Mouse (Mus musculus) ES-Bruce4 (cell line): Measurements from ENCODE around the gene Ifnk. TPM values are rescaled to one million over a fixed set of nuclear protein-coding genes. Genes with fewer than 3 reads are reported as not detected.

ENCODE experiments used
- H3K27ac ChIP-seq: 2 replicates; pipeline ENCODE4 v1.5.1; 2012; ENCODE audit warnings: low read length, inconsistent platforms; ENCODE audit not compliant: insufficient read depth
- H3K27me3 ChIP-seq: 2 replicates; pipeline ENCODE4 v1.6.1; 2012; ENCODE audit warnings: mild to moderate bottlenecking, low read length, inconsistent platforms; ENCODE audit not compliant: control insufficient read depth, poor library complexity, insufficient read depth, severe bottlenecking
- H3K36me3 ChIP-seq: 2 replicates; pipeline ENCODE4 v1.6.1; 2012; ENCODE audit warnings: inconsistent platforms, mild to moderate bottlenecking, low read length, moderate library complexity; ENCODE audit not compliant: control insufficient read depth, poor library complexity, insufficient read depth, severe bottlenecking
- H3K4me1 ChIP-seq: one replicate; pipeline ENCODE4 v1.8.1; 2011; ENCODE audit warnings: low read length; ENCODE audit not compliant: control insufficient read depth, insufficient read depth
- H3K4me3 ChIP-seq: 2 replicates; pipeline ENCODE4 v1.5.1; 2011; ENCODE audit warnings: low read depth, mild to moderate bottlenecking, low read length
- H3K9ac ChIP-seq: 2 replicates; pipeline ENCODE4 v1.6.1; 2012; ENCODE audit warnings: low read depth, mild to moderate bottlenecking, inconsistent platforms; ENCODE audit not compliant: poor library complexity, severe bottlenecking
- H3K9me3 ChIP-seq: replicated peaks from 2 replicates; pipeline ENCODE4 v1.6.1; 2012; ENCODE audit warnings: mild to moderate bottlenecking, low read length, inconsistent platforms; ENCODE audit not compliant: control insufficient read depth, poor library complexity, insufficient read depth, severe bottlenecking
- CTCF ChIP-seq: IDR thresholded peaks from one replicate; pipeline ENCODE4 v1.8.1; 2011; ENCODE audit warnings: low read depth, low read length
- EP300 ChIP-seq: IDR thresholded peaks from 2 replicates; pipeline ENCODE4 v1.6.1; 2011; ENCODE audit warnings: low read depth, low read length; ENCODE audit not compliant: insufficient read depth
- POLR2A ChIP-seq: IDR thresholded peaks from one replicate; pipeline ENCODE4 v1.8.1; 2011; ENCODE audit warnings: low read length; ENCODE audit not compliant: insufficient read depth
- polyA plus RNA-seq: library from polyadenylated mRNA; stranded (reverse); fragments of >200 nt; gene quantifications from 2 replicates; pipeline ENCODE4 v1.2.4, GENCODE M21; 2011; ENCODE audit warnings: low read depth; ENCODE audit not compliant: missing spikeins, insufficient read depth, insufficient read length

The Ifnk gene
- polyA plus RNA-seq, 1 experiment, result not detected

- Histone ChIP-seq H3K27me3 (no peaks in the 10 kb centered on the region), H3K4me1 (peaks cover 8% of the 10 kb centered on the region), H3K4me3 (no peak overlapping the region), H3K27ac (no peak overlapping the region), H3K9me3 (no peaks in the 10 kb centered on the region), H3K9ac (no peak overlapping the region), H3K36me3 (no peaks in the 10 kb centered on the region)
- TF ChIP-seq EP300 (no peak), POLR2A (no peak), CTCF (no peak)
Observed at GRCm38 (mm10) chr4:35133411-35133810, 18.4 kb upstream of the Ifnk start.

- no peak for TF ChIP-seq POLR2A
- no peak for TF ChIP-seq CTCF
- no peak for TF ChIP-seq EP300
- no peaks in the 10 kb centered on the region for H3K36me3 ChIP-seq
- no peaks in the 10 kb centered on the region for H3K9me3 ChIP-seq
- no peak overlapping the region for H3K4me3 ChIP-seq
- H3K4me1 ChIP-seq, result peaks cover 8% of the 10 kb centered on the region
- no peak overlapping the region for H3K9ac ChIP-seq
- no peaks in the 10 kb centered on the region for H3K27me3 ChIP-seq
- H3K27ac ChIP-seq, result no peak overlapping the region
Observed at GRCm38 (mm10) chr4:35134846-35135611, 16.8 kb upstream of the Ifnk start.

GRCm38 (mm10) chr4:35135806-35136205, 16.1 kb upstream of the Ifnk start:
- Histone ChIP-seq H3K4me1 (peaks cover 8% of the 10 kb centered on the region), H3K9me3 (no peaks in the 10 kb centered on the region), H3K4me3 (no peak overlapping the region), H3K27me3 (no peaks in the 10 kb centered on the region), H3K36me3 (no peaks in the 10 kb centered on the region), H3K9ac (no peak overlapping the region), H3K27ac (peak overlapping the region; percentile 72; the same call in 1 of the 2 replicates)
- TF ChIP-seq POLR2A (no peak), EP300 (no peak), CTCF (no peak)

GRCm38 (mm10) chr4:35136996-35137395, 14.9 kb upstream of the Ifnk start:
- Histone ChIP-seq H3K27ac (no peak overlapping the region), H3K4me1 (peaks cover 8% of the 10 kb centered on the region), H3K9ac (no peak overlapping the region), H3K36me3 (no peaks in the 10 kb centered on the region), H3K9me3 (no peaks in the 10 kb centered on the region), H3K27me3 (no peaks in the 10 kb centered on the region), H3K4me3 (no peak overlapping the region)
- TF ChIP-seq POLR2A, result no peak
- no peak for TF ChIP-seq EP300
- TF ChIP-seq CTCF, result no peak

- peak overlapping the region; percentile 10 for H3K4me3 ChIP-seq
- H3K27ac ChIP-seq, result peak overlapping the region; percentile 8; the same call in 1 of the 2 replicates
- H3K9me3 ChIP-seq, result no peaks in the 10 kb centered on the region
- H3K9ac ChIP-seq, result no peak overlapping the region
- TF ChIP-seq POLR2A, result no peak
- TF ChIP-seq EP300, result peak; percentile 51; the same call in 1 of the 2 replicates
- no peaks in the 10 kb centered on the region for H3K36me3 ChIP-seq
- no peaks in the 10 kb centered on the region for H3K27me3 ChIP-seq
- peaks cover 8% of the 10 kb centered on the region for H3K4me1 ChIP-seq
Observed at GRCm38 (mm10) chr4:35138077-35138476, 13.8 kb upstream of the Ifnk start.

GRCm38 (mm10) chr4:35140317-35140716, 11.5 kb upstream of the Ifnk start:
- H3K27me3 ChIP-seq, result no peaks in the 10 kb centered on the region
- H3K9ac ChIP-seq, result no peak overlapping the region
- no peak overlapping the region for H3K4me3 ChIP-seq
- peaks cover 8% of the 10 kb centered on the region for H3K4me1 ChIP-seq
- no peaks in the 10 kb centered on the region for H3K36me3 ChIP-seq
- no peaks in the 10 kb centered on the region for H3K9me3 ChIP-seq
- H3K27ac ChIP-seq, result no peak overlapping the region
- TF ChIP-seq EP300, result no peak
- no peak for TF ChIP-seq CTCF
- no peak for TF ChIP-seq POLR2A
